Mouse (Mus musculus) liver, embryonic 14.5 days (tissue): ENCODE measurements around the gene Fzd4.

ENCODE experiments used
- CTCF ChIP-seq: IDR thresholded peaks from 2 replicates; pipeline ENCODE4 v1.5.1; 2016; ENCODE audit warnings: antibody characterized with exemption, low read depth, control low read depth
- EP300 ChIP-seq: IDR thresholded peaks from 2 replicates; pipeline ENCODE4 v1.6.1; 2016; ENCODE audit warnings: antibody characterized with exemption, low read depth

DNA sequence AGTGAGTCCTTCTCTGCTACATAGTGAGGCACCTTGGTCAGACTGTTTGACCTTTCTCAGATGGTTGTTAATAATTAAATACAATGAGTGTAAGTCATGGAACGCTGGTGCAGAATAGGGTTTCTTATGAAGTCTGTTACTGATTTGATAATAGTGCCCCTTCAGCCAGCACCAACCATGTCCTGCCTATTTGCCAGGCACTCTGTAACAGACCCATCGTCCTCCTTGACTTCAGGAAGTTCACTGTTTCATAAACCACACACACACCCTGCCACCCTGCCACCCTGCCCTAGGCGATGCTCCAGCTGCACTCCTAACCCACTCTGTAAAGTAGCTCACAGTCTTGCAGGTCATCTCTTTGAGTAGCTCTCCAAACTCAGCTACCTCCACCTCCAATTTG lies 2.2 kb upstream of the Fzd4 start:
- TF ChIP-seq CTCF (no peak), EP300 (no peak)
